Comparison of ENCODE assay signal across 28 mouse cellular contexts in the genomic region with DNA sequence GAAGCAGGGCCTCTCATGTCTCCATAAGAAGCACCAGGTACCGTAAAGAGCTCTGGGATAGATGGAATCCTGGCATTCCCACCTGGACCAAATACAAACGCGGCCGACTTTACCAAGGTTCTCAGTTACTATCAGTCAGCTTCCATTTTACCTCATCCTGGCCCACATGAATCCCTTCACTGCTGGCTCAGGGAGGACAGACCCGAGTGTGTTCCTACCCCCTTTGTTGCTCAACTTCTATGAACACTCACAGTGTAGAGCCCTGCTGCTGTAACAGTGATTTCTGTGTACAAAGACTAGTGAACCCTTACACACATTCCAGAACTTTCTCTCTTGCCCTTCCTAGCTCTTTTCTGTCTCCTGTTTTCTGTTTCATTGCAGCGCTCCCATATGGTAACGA.
"Had no signal": no experiment of that assay in that cellular context is flagged by ENCODE, and none has a peak within 500 bp of the region (broad histone marks: within the 10 kb centered on the region; RNA-seq: fewer than 3 reads in every experiment).

No protein-coding gene starts in this region.

- H3K9me3 ChIP-seq: embryonic facial prominence, embryonic 10.5 days; embryonic facial prominence, embryonic 12.5 days; embryonic facial prominence, embryonic 13.5 days; embryonic facial prominence, embryonic 15.5 days; forebrain, embryonic 10.5 days; forebrain, embryonic 12.5 days; forebrain, embryonic 13.5 days; forebrain, embryonic 15.5 days had no signal

- H3K4me3 ChIP-seq: embryonic facial prominence, embryonic 10.5 days; embryonic facial prominence, embryonic 12.5 days; embryonic facial prominence, embryonic 13.5 days; embryonic facial prominence, embryonic 15.5 days; erythroblast, embryonic 14.5 days; forebrain, embryonic 10.5 days; forebrain, embryonic 12.5 days; forebrain, embryonic 13.5 days; forebrain, embryonic 15.5 days; gastrocnemius, adult 2 months; heart, adult 2 months had no signal

- H3K4me2 ChIP-seq: embryonic facial prominence, embryonic 12.5 days; embryonic facial prominence, embryonic 13.5 days; embryonic facial prominence, embryonic 15.5 days; forebrain, embryonic 12.5 days; forebrain, embryonic 13.5 days; forebrain, embryonic 15.5 days had no signal

- H3K36me3 ChIP-seq: embryonic facial prominence, embryonic 10.5 days; embryonic facial prominence, embryonic 12.5 days; embryonic facial prominence, embryonic 13.5 days; embryonic facial prominence, embryonic 15.5 days; forebrain, embryonic 10.5 days; forebrain, embryonic 12.5 days; forebrain, embryonic 15.5 days had no signal

- ATAC-seq: forebrain, embryonic 13.5 days; forebrain, embryonic 14.5 days; forebrain, embryonic 15.5 days; forebrain, embryonic 16.5 days; forebrain, postnatal 0 days had no signal

- H3K4me1 ChIP-seq: embryonic facial prominence, embryonic 12.5 days; embryonic facial prominence, embryonic 13.5 days; embryonic facial prominence, embryonic 15.5 days had no signal

- DNase-seq: cerebellum, adult 2 months; cerebellum, adult 8-10 months; cerebellum, adult 9-10 months; cerebellum, adult 9-11 months; cerebellum, postnatal 10 days; cerebellum, postnatal 14 days; cerebellum, postnatal 25 days; cerebellum, postnatal 36 days; embryo, embryonic 11 days; forebrain, postnatal 0 days; gastrocnemius, adult 2 months; gastrocnemius, postnatal 10 days; gastrocnemius, postnatal 14 days; gastrocnemius, postnatal 25 days; gastrocnemius, postnatal 36 days; heart, adult 18-20 months; heart, adult 2 months had no signal

- H3K9ac ChIP-seq: embryonic facial prominence, embryonic 12.5 days; embryonic facial prominence, embryonic 13.5 days; embryonic facial prominence, embryonic 15.5 days; forebrain, embryonic 12.5 days; forebrain, embryonic 13.5 days; forebrain, embryonic 15.5 days; forebrain, postnatal 0 days had no signal

- H3K27ac ChIP-seq: embryonic facial prominence, embryonic 10.5 days; embryonic facial prominence, embryonic 12.5 days; embryonic facial prominence, embryonic 13.5 days; embryonic facial prominence, embryonic 15.5 days; forebrain, embryonic 10.5 days; forebrain, embryonic 12.5 days; forebrain, embryonic 13.5 days; forebrain, embryonic 15.5 days; gastrocnemius, adult 2 months; heart, adult 2 months had no signal

- H3K27me3 ChIP-seq: embryonic facial prominence, embryonic 12.5 days; embryonic facial prominence, embryonic 13.5 days; embryonic facial prominence, embryonic 15.5 days; forebrain, embryonic 12.5 days; forebrain, embryonic 13.5 days; forebrain, embryonic 15.5 days had no signal
